Mouse (Mus musculus) C2C12 (cell line): ENCODE results near the gene C1galt1. TPM values are rescaled to one million over a fixed set of nuclear protein-coding genes. Genes with fewer than 3 reads are reported as not detected.

ENCODE experiments used
- H3K27me3 ChIP-seq: one replicate; pipeline ENCODE4 v1.6.1; 2011; ENCODE audit not compliant: control insufficient read depth, insufficient read depth, insufficient read length
- H3K36me3 ChIP-seq: one replicate; pipeline ENCODE4 v1.6.1; 2011; ENCODE audit not compliant: control insufficient read depth, insufficient read depth
- H3K4me3 ChIP-seq: one replicate; pipeline ENCODE4 v1.5.1; 2011; ENCODE audit warnings: mild to moderate bottlenecking, control low read depth; ENCODE audit not compliant: poor library complexity, insufficient read depth, severe bottlenecking
- H3K79me2 ChIP-seq: one replicate; pipeline ENCODE4 v1.6.1; 2011; ENCODE audit not compliant: control insufficient read depth, insufficient read depth
- H3K79me3 ChIP-seq: one replicate; pipeline ENCODE4 v1.6.1; 2011; ENCODE audit warnings: low read depth, control low read depth
- H3ac ChIP-seq: one replicate; pipeline ENCODE3; 2011; ENCODE audit warnings: low read depth; ENCODE audit not compliant: control insufficient read depth, insufficient read length
- CEBPB ChIP-seq: IDR thresholded peaks from one replicate; pipeline ENCODE4 v1.6.1; 2011; ENCODE audit warnings: low read depth, mild to moderate bottlenecking, control low read depth, moderate library complexity
- CTCF ChIP-seq: IDR thresholded peaks from one replicate; pipeline ENCODE4 v1.5.1; 2011; ENCODE audit not compliant: control insufficient read depth, insufficient read depth, insufficient read length
- FOSL1 ChIP-seq: IDR thresholded peaks from one replicate; pipeline ENCODE4 v1.8.0; 2011; ENCODE audit warnings: mild to moderate bottlenecking, low read length; ENCODE audit not compliant: poor library complexity, insufficient read depth, severe bottlenecking
- MAX ChIP-seq: IDR thresholded peaks from one replicate; pipeline ENCODE4 v1.6.1; 2011; ENCODE audit warnings: mild to moderate bottlenecking, control low read depth
- MYOD1 ChIP-seq: IDR thresholded peaks from one replicate; pipeline ENCODE4 v1.6.1; 2011; ENCODE audit warnings: low read depth; ENCODE audit not compliant: control insufficient read depth, insufficient read length
- MYOG ChIP-seq: IDR thresholded peaks from one replicate; pipeline ENCODE4 v1.6.1; 2011; ENCODE audit not compliant: control insufficient read depth, insufficient read length; ENCODE audit errors: extremely low read depth
- USF1 ChIP-seq: IDR thresholded peaks from one replicate; pipeline ENCODE4 v1.6.1; 2011; ENCODE audit warnings: low read depth, mild to moderate bottlenecking, control low read depth, moderate library complexity
- long read RNA-seq, 2 experiments: library from polyadenylated mRNA; unstranded; transcript quantifications; one replicate each; pipeline ENCODE4 v2.0.0; 2019 to 2020
- polyA plus RNA-seq: library from polyadenylated mRNA; unstranded; fragments of >200 nt; fragmentation: generic; extraction: Trizol; gene quantifications from one replicate; pipeline ENCODE4 v1.2.1, GENCODE M21; 2012; ENCODE audit warnings: missing spikeins

Gene C1galt1
- polyA plus RNA-seq = 4.0 TPM
- long read RNA-seq, experiment 1, full-length matches to known transcripts = 1 of 6 reads
- long read RNA-seq, experiment 1, partial matches to known transcripts = 0 of 6 reads
- long read RNA-seq, experiment 1, other reads (novel, unspliced or antisense) = 5 of 6 reads
- long read RNA-seq, experiment 2, full-length matches to known transcripts = 2 of 4 reads
- long read RNA-seq, experiment 2, partial matches to known transcripts = 2 of 4 reads
- long read RNA-seq, experiment 2, other reads (novel, unspliced or antisense) = 0 of 4 reads

DNA sequence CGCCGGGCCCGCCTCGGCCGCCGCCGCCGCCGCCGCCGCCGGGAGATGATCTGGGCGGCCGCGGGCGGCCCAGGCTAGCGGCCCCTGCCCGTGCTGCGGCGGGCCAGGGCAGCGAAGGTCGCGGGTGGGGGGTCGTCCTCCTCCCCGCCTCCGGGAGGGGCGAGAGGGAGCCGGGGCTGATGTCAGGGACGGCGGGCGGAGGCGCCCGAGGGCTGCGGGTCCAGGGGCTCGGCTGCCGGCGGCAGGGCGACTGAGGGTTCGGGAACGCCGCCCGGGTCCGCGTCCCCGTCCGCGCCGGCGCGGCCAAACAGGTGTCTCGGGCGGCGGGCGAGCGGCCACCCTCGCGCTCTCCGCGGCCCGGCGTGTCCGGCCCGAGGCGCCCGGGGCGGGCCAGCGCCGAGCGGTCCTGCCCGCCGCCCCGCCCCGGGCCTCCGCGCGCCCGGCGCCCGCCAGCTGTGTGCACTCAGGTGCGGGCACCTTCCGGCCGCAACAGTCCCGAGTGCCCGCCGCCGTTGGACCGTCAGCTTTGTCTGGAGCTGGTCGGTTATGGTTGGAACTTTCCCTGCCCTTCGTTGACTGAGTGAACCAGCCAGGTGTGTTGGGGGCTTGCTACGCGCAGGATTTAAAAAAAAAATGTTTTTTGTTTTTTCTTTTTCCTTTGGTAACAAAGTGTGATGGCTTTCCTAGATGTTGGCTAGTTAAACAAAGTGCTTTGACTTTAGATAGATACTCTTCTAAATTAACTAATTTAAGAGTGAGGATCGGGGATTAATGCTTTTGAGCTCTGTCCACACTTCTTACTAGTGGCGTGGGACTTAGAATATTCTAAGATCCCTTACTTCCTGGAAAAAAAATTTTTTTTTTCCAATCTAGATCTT, at the start of gene C1galt1:
Gene C1galt1, plus strand, starts transcription at position 41 of the 878 bp plus-strand sequence.
- H3K27me3 ChIP-seq = no peaks in the 10 kb centered on the region
- TF ChIP-seq CTCF = no peak
- no peak for TF ChIP-seq CEBPB
- no peak for TF ChIP-seq MYOG
- no peak for TF ChIP-seq MYOD1
- TF ChIP-seq MAX = no peak
- TF ChIP-seq FOSL1 = no peak
- no peak for TF ChIP-seq USF1
- peak within 1 kb of the TSS; percentile 65 for H3K4me3 ChIP-seq
- peaks cover 48% of the 10 kb centered on the region for H3K79me2 ChIP-seq
- H3K36me3 ChIP-seq = no peaks in the 10 kb centered on the region
- peak within 1 kb of the TSS; percentile 99 for H3ac ChIP-seq
- peaks cover 20% of the 10 kb centered on the region for H3K79me3 ChIP-seq

DNA sequence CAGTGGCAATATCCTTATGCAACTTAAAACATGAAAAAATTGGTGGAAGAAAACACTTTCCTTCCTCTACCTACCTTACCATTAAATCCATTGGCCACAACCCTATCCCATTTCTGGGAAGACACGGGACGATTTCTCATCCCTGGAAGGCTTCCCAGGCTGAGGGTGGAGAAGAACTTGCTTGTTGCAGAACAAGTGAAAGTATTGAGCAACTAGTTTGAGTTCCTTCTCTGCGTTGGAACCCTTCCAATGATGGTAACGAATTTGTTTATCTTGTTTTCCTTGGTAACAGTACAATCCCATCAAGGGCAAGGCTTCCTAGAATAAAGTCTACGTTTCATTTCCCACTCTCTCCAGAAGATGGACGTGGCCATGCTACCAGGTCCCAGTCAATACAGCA, 44.7 kb upstream of the C1galt1 start:
- Histone ChIP-seq H3K79me3 (no peaks in the 10 kb centered on the region), H3K27me3 (no peaks in the 10 kb centered on the region), H3ac (no peak overlapping the region), H3K4me3 (no peak overlapping the region), H3K79me2 (no peaks in the 10 kb centered on the region), H3K36me3 (no peaks in the 10 kb centered on the region)
- TF ChIP-seq MYOG (no peak), MAX (no peak), FOSL1 (no peak), CEBPB (no peak), USF1 (no peak), MYOD1 (no peak), CTCF (no peak)

DNA sequence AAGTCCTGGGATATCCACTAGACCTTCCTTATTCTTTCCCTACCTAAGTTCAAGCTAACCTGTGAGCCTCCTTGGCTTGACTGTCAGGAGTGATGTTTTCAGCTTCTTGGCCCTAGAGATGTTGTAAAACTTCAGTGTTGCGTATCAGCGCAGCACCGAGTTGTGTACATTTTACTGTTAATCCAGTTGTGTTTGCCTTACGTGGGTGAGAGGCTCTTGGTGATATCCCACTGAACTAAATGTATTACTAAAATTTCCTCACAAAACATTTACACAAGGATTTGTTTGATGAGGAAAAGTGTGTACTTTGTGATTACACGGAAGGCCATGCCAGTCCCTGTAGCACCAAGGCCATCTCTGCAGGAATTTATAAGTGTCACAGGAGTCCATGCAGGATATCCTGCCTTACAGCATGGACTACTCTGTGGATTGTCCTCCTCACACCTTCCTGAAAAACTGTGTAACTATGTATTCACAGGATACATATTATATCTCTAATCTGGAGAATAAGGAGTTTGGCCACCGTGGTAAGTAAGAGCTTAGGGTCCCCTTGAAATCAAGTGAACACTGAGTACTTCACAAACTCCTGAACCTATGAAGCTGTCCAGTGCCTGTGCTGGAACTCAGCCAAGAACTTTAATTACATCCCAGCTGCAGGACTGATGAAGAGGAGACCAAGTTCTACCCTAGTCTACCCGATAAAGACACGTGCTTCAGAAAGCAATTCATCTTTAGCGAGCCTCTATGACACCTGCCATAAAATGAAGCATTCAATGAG, 40.7 kb upstream of the C1galt1 start:
- Histone ChIP-seq H3K36me3 (no peaks in the 10 kb centered on the region), H3K4me3 (no peak overlapping the region), H3K79me2 (no peaks in the 10 kb centered on the region), H3K79me3 (no peaks in the 10 kb centered on the region), H3ac (no peak overlapping the region), H3K27me3 (no peaks in the 10 kb centered on the region)
- no peak for TF ChIP-seq CTCF
- no peak for TF ChIP-seq CEBPB
- TF ChIP-seq MYOG = no peak
- no peak for TF ChIP-seq MAX
- TF ChIP-seq MYOD1 = no peak
- no peak for TF ChIP-seq USF1
- TF ChIP-seq FOSL1 = no peak

DNA sequence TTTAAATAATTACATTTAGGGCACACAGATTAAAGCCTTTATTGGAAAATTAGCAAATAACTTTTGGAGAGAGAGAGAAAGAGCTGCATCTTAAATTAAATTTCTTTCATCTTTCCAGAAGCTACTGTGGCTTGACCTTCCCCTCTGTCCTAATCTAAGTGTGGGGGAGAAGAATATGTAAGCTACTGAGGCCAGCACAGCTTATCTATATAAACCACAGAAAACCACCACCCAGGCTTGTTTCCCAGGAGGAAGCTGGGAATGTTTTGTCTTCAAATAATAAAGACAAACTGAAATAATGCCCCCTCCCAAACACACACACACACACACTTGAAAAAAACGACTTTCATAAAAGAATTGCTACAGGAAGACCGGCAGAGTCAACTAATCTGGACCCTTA, 30.5 kb upstream of the C1galt1 start:
- Histone ChIP-seq H3ac (no peak overlapping the region), H3K36me3 (no peaks in the 10 kb centered on the region), H3K79me2 (no peaks in the 10 kb centered on the region), H3K4me3 (no peak overlapping the region), H3K27me3 (no peaks in the 10 kb centered on the region), H3K79me3 (no peaks in the 10 kb centered on the region)
- no peak for TF ChIP-seq CEBPB
- no peak for TF ChIP-seq FOSL1
- TF ChIP-seq MAX = no peak
- TF ChIP-seq MYOG = no peak
- TF ChIP-seq CTCF = no peak
- no peak for TF ChIP-seq USF1
- no peak for TF ChIP-seq MYOD1

DNA sequence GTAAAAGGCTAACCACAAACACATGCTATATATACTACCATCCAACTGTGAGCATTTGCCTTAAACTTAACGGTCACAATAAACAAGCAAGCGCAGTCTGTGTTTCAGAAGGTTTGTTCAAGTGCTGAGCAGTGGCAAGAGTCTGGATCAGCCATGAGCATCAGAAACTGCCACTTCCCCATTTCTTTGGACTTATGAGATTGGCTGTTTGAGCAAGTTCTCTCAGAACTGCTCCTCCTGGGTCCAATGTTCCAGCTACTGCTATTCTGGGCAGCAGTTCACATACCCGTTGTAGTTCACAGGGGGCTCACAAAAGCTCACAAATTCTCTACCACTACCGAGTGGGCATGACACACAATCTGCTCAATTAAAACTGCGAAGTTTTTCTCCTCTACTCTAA, 28.4 kb upstream of the C1galt1 start:
- TF ChIP-seq USF1 (no peak), MYOG (no peak), CEBPB (no peak), CTCF (no peak), FOSL1 (no peak), MYOD1 (no peak), MAX (no peak)
- H3K79me3 ChIP-seq = no peaks in the 10 kb centered on the region
- no peaks in the 10 kb centered on the region for H3K27me3 ChIP-seq
- H3K4me3 ChIP-seq = no peak overlapping the region
- H3K36me3 ChIP-seq = no peaks in the 10 kb centered on the region
- no peak overlapping the region for H3ac ChIP-seq
- no peaks in the 10 kb centered on the region for H3K79me2 ChIP-seq
